Mouse (Mus musculus) heart, postnatal 0 days (tissue): ENCODE measurements around the gene 9330182L06Rik. TPM values are rescaled to one million over a fixed set of nuclear protein-coding genes. Genes with fewer than 3 reads are reported as not detected.

ENCODE experiments used
- ATAC-seq: fragments of 200-750 bp; cut with Nextera tagmentation; 2 replicates; pipeline ENCODE4 v1.8.0; 2017; ENCODE audit warnings: low read depth, moderate number of reproducible peaks, moderate library complexity; ENCODE audit not compliant: insufficient read depth
- DNase-seq: peaks from one replicate; pipeline ENCODE4 v3.0.0-alpha.2; 2016; ENCODE audit warnings: low spot score
- H3K27ac ChIP-seq: fragments of 300-500 bp; sonication (generic); 2 replicates; pipeline ENCODE4 v1.5.1; 2014; ENCODE audit warnings: low read depth, mild to moderate bottlenecking
- H3K27me3 ChIP-seq: fragments of 300-500 bp; sonication (generic); 2 replicates; pipeline ENCODE4 v1.6.1; 2014; ENCODE audit warnings: low read length, mixed read lengths; ENCODE audit not compliant: control insufficient read depth, insufficient read depth
- H3K36me3 ChIP-seq: fragments of 300-500 bp; sonication (generic); replicated peaks from 2 replicates; pipeline ENCODE4 v1.6.1; 2014; ENCODE audit warnings: low read length, mixed read lengths; ENCODE audit not compliant: control insufficient read depth, insufficient read depth
- H3K4me1 ChIP-seq: fragments of 300-500 bp; sonication (generic); 2 replicates; pipeline ENCODE4 v1.6.1; 2014; ENCODE audit warnings: antibody characterized with exemption; ENCODE audit not compliant: control insufficient read depth, insufficient read depth
- H3K4me2 ChIP-seq: fragments of 300-500 bp; sonication (generic); 2 replicates; pipeline ENCODE4 v1.6.1; 2014; ENCODE audit warnings: low read depth, mild to moderate bottlenecking, low read length, moderate library complexity
- H3K4me3 ChIP-seq: fragments of 300-500 bp; sonication (generic); 2 replicates; pipeline ENCODE4 v1.5.1; 2014; ENCODE audit warnings: low read depth, low read length
- H3K9ac ChIP-seq: fragments of 300-500 bp; sonication (generic); replicated peaks from 2 replicates; pipeline ENCODE4 v1.6.1; 2014; ENCODE audit warnings: low read depth, low read length, mixed read lengths
- H3K9me3 ChIP-seq: fragments of 300-500 bp; sonication (generic); replicated peaks from 2 replicates; pipeline ENCODE4 v1.6.1; 2016; ENCODE audit warnings: low read length; ENCODE audit not compliant: control insufficient read depth
- CTCF ChIP-seq: IDR thresholded peaks from 2 replicates; pipeline ENCODE4 v1.5.1; 2016; ENCODE audit warnings: antibody characterized with exemption, control low read depth, low read depth
- EP300 ChIP-seq: IDR thresholded peaks from 2 replicates; pipeline ENCODE4 v1.6.1; 2016; ENCODE audit warnings: antibody characterized with exemption, low read depth
- WGBS: fragments of 180-500 bp; shearing (Covaris S2); extraction: QIAGEN DNeasy Blood & Tissue Kit; methylation state at CpG from one replicate; pipeline ENCODE4 v1.1.7; 2014; 5-methylcytosine and 5-hydroxymethylcytosine counted together
- polyA plus RNA-seq: library from polyadenylated mRNA; unstranded; fragments of >200 nt; fragmentation: Nextera tagmentation; extraction: Ambion mirVana; gene quantifications from 2 replicates; pipeline ENCODE4 v1.2.1, GENCODE M21; 2015
- total RNA-seq: library from RNA; depleted of rRNA; stranded (reverse); fragments of >200 nt; gene quantifications from 2 replicates; pipeline ENCODE4 v1.2.3, GENCODE M21; 2014; ENCODE audit warnings: low replicate concordance

9330182L06Rik gene
- total and polyA plus RNA-seq, 2 experiments from 2014 or later = 0.40 to 1.2 TPM

DNA sequence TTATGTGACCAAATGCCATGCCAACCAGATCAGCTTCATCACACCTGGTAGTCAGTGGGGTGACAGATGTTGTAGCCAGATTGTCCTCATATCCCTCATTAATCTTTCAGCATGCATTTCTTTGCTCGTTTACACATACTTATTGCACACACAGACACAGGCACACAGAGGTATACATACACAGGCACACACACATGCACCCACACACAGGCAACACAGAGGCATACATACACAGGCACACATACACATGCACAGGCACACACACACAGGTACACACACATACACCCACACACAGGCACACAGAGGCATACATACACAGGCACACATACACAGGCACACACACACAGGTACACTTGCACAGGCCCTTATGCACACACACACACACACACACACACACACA, 99.0 kb downstream of the 9330182L06Rik start:
- H3K4me2 ChIP-seq = no peak overlapping the region
- no peak overlapping the region for H3K27ac ChIP-seq
- DNase-seq (no peak), ATAC-seq (no peak)
- 51% methylated on average over 1 of the region's 1 CpGs for WGBS
- H3K4me1 ChIP-seq = no peaks in the 10 kb centered on the region
- no peaks in the 10 kb centered on the region for H3K9me3 ChIP-seq
- H3K27me3 ChIP-seq = no peaks in the 10 kb centered on the region
- no peak overlapping the region for H3K4me3 ChIP-seq
- no peak for TF ChIP-seq CTCF
- no peak for TF ChIP-seq EP300
- no peak overlapping the region for H3K9ac ChIP-seq
- no peaks in the 10 kb centered on the region for H3K36me3 ChIP-seq

GRCm38 (mm10) chr5:9367920-9368692, 102.2 kb downstream of the 9330182L06Rik start:
- H3K4me3 ChIP-seq = no peak overlapping the region
- H3K36me3 ChIP-seq = no peaks in the 10 kb centered on the region
- TF ChIP-seq EP300 = no peak
- TF ChIP-seq CTCF = no peak
- WGBS = 59% methylated on average over 11 of the region's 11 CpGs
- no peaks in the 10 kb centered on the region for H3K4me1 ChIP-seq
- DNase-seq (no peak), ATAC-seq (no peak)
- no peak overlapping the region for H3K4me2 ChIP-seq
- no peak overlapping the region for H3K9ac ChIP-seq
- H3K9me3 ChIP-seq = no peaks in the 10 kb centered on the region
- H3K27ac ChIP-seq = no peak overlapping the region
- no peaks in the 10 kb centered on the region for H3K27me3 ChIP-seq

DNA sequence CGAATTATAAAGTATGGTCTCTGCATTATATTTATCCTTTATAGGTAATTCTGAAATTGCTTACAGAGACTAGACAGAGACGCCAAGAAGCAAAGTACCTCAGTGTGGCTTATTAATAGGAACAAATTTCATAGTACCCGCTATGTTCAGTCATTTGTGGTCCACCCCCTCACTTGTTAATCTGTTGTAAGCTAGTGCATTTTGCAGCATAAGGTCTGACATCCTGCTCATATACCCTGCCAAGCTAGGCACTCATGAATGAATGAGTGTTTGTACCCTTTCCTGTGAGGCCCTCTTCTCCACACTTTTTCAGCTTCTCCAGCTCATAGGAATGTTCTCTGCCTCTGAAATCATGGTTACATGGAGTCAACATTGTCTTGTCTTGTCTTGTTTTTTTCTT, 105.2 kb downstream of the 9330182L06Rik start:
- Histone ChIP-seq H3K9ac (no peak overlapping the region), H3K4me3 (no peak overlapping the region), H3K27ac (no peak overlapping the region), H3K36me3 (no peaks in the 10 kb centered on the region), H3K4me1 (no peaks in the 10 kb centered on the region), H3K27me3 (no peaks in the 10 kb centered on the region), H3K9me3 (no peaks in the 10 kb centered on the region), H3K4me2 (no peak overlapping the region)
- TF ChIP-seq CTCF (no peak), EP300 (no peak)
- ATAC-seq = no peak
- 74% methylated on average over 3 of the region's 3 CpGs for WGBS
- no peak for DNase-seq

DNA sequence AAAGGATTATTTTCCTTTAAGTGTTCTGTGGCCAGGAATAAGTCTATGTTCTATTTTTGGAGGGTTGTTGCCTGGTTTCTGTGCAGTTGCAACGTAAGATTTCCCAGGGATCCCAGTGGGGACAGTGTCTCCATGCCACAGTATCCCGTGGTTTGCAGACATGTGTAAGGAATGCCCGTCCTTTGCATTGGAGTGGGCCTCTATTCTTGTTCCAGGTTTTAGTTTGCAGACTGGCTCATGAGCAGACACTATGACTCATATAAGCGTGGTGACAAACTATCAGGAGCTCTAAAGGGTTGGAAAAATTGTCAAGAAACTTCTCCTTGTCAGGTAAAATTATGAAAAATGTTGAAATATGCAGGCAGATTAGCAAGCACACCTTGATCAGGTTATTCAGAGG, 107.4 kb downstream of the 9330182L06Rik start:
- Histone ChIP-seq H3K4me1 (no peaks in the 10 kb centered on the region), H3K4me2 (no peak overlapping the region), H3K9ac (no peak overlapping the region), H3K9me3 (no peaks in the 10 kb centered on the region), H3K27ac (no peak overlapping the region), H3K4me3 (no peak overlapping the region), H3K36me3 (no peaks in the 10 kb centered on the region), H3K27me3 (no peaks in the 10 kb centered on the region)
- no peak for DNase-seq
- TF ChIP-seq EP300 (no peak), CTCF (no peak)
- WGBS = 58% methylated on average over 4 of the region's 4 CpGs
- ATAC-seq = no peak

GRCm38 (mm10) chr5:9389968-9390367, 124.0 kb downstream of the 9330182L06Rik start:
- H3K4me2 ChIP-seq = no peak overlapping the region
- no peak for DNase-seq
- no peaks in the 10 kb centered on the region for H3K36me3 ChIP-seq
- H3K9me3 ChIP-seq = no peaks in the 10 kb centered on the region
- no peaks in the 10 kb centered on the region for H3K4me1 ChIP-seq
- H3K9ac ChIP-seq = no peak overlapping the region
- WGBS = 68% methylated on average over 7 of the region's 7 CpGs
- no peak for ATAC-seq
- no peak overlapping the region for H3K27ac ChIP-seq
- no peak overlapping the region for H3K4me3 ChIP-seq
- H3K27me3 ChIP-seq = no peaks in the 10 kb centered on the region
- no peak for TF ChIP-seq CTCF
- TF ChIP-seq EP300 = no peak

DNA sequence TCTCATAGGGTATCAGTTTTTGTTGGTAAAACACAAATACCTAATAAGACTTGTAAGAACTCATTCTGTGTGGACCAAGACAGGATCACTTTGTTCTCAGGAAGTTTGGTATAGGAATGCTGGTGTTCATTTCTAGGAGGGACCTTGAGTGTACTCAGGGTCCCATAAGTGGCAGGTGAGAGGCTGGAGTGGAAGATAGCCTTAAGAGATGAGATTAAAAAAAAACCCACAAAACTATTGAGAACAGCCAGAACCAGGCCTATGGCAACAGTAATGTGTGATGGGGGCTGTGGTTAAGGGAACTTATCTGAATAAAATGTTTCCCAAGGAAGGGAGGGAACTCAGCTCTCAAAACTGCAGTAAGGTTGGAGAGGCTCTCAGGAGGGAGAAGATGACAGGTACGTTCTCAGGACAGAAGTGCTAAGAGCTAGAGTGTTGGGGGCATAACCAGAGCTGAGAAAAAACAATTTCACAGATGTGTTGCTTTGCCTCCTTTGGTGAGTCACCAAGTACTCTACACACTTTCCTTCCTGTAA, 126.0 kb downstream of the 9330182L06Rik start:
- H3K9me3 ChIP-seq = no peaks in the 10 kb centered on the region
- 21% methylated on average over 1 of the region's 1 CpGs for whole genome bisulfite sequencing
- no peak overlapping the region for H3K4me2 ChIP-seq
- H3K9ac ChIP-seq = no peak overlapping the region
- no peak for TF ChIP-seq EP300
- no peak for TF ChIP-seq CTCF
- H3K4me1 ChIP-seq = no peaks in the 10 kb centered on the region
- DNase-seq (no peak), ATAC-seq (no peak)
- H3K27ac ChIP-seq = no peak overlapping the region
- no peak overlapping the region for H3K4me3 ChIP-seq
- no peaks in the 10 kb centered on the region for H3K36me3 ChIP-seq
- no peaks in the 10 kb centered on the region for H3K27me3 ChIP-seq
